Mouse (Mus musculus): ENCODE data around the gene Hist1h1t. TPM values are rescaled to one million over a fixed set of nuclear protein-coding genes. Genes with fewer than 3 reads are reported as not detected.

The Hist1h1t gene
- polyA plus RNA-seq, 1 experiment from 2014 or later = not detected

DNA sequence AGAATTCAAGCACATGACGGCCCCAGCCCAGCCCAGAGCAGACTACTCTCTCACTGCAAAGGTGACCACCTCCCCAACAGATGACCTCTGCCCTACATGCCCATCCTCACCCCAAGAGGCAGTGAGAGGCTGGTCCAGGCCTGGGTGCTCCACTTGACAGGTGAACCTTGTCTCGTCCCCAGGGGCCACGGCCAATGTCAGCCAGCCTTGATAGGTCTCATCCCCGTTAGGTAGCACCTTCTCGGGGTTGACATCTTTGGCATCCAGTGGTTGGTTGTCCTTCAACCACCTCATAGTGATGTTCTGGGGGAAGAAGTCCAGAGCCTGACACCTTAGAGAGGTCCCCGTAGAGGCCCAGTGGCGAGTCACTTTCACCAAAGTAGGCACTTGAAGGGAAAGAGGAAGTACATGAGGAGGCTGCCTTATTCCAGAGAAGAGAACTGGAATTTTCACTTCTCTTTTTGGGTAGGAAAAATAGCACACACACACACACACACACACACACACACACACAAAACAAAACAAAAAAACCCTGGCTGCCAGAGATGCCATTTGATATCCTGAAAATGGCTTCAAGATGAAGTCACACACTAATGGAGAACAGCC is 10.2 kb downstream of the Hist1h1t start:
- no peaks in the 10 kb centered on the region for H3K27me3 ChIP-seq (ENCODE audit: control insufficient read depth, insufficient read depth, low read length)
- WGBS (ENCODE audit: insufficient replicate concordance) = 76% methylated on average over 7 of the region's 7 CpGs
- H3K36me3 ChIP-seq (ENCODE audit: control insufficient read depth, insufficient read depth, low read length) = no peaks in the 10 kb centered on the region
- no peak overlapping the region for H3K9ac ChIP-seq (ENCODE audit: low read depth, low read length)
- no peak overlapping the region for H3K4me3 ChIP-seq (ENCODE audit: low read depth, low read length)
- no peak overlapping the region for H3K4me2 ChIP-seq
- 0 out of 2 replicates have a peak, but pooled peaks cover 8% of the 10 kb centered on the region for H3K4me1 ChIP-seq (ENCODE audit: control insufficient read depth, insufficient read depth, low read length)
- no peaks in the 10 kb centered on the region for H3K9me3 ChIP-seq (replicated peaks; ENCODE audit: control insufficient read depth, low read length)
- ATAC-seq (replicated peaks; ENCODE audit: insufficient number of reproducible peaks, low FRiP score, low TSS enrichment) = no peak
- H3K27ac ChIP-seq (ENCODE audit: low read depth, low read length) = no peak overlapping the region

DNA sequence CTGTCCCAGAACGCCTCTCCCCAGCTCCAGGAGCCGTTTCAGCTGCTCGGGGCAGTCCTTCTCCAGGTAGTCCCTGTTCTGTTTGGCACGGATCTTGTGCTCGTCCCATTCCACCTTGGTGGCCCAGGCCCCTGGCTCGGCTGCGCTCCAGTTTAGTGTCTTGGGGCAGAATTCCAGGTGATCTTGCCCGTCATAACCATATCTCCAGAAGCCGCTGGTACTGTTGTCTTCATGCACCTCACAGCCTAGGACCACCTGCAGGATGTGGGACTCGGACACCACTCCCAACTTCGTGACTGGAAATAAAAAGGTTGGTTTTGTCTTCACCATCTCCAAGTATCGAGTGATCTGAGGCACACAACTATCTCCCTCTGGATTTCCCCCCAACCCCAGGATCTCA is 11.2 kb downstream of the Hist1h1t start:
- H3K4me1 ChIP-seq (ENCODE audit: control insufficient read depth, insufficient read depth, low read length) = 0 out of 2 replicates have a peak, but pooled peaks cover 9% of the 10 kb centered on the region
- no peak overlapping the region for H3K27ac ChIP-seq (ENCODE audit: low read depth, low read length)
- WGBS (ENCODE audit: insufficient replicate concordance) = 89% methylated on average over 12 of the region's 12 CpGs
- no peaks in the 10 kb centered on the region for H3K36me3 ChIP-seq (ENCODE audit: control insufficient read depth, insufficient read depth, low read length)
- H3K4me2 ChIP-seq = no peak overlapping the region
- ATAC-seq (replicated peaks; ENCODE audit: insufficient number of reproducible peaks, low FRiP score, low TSS enrichment) = no peak
- no peaks in the 10 kb centered on the region for H3K27me3 ChIP-seq (ENCODE audit: control insufficient read depth, insufficient read depth, low read length)
- no peak overlapping the region for H3K9ac ChIP-seq (ENCODE audit: low read depth, low read length)
- H3K4me3 ChIP-seq (ENCODE audit: low read depth, low read length) = no peak overlapping the region
- no peaks in the 10 kb centered on the region for H3K9me3 ChIP-seq (replicated peaks; ENCODE audit: control insufficient read depth, low read length)

DNA sequence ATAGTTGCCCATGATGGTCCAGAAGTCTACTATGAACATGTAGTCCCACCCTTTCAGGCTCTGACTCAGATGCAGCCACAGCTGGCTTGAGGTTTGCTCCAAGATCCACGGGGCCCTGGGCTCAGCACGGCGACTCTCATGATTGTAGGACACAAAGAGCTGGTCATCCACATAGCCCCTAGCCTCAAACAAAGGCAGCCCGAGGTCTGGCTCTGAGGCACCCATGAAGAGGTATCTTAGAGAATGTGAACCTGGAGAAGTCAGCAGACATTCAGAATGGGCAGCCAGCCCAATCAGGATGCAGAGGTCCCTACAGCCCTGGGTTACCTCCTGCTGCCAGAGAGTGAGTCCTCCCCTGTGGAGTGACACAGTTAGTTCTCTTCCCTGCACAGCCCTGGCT is 12.4 kb downstream of the Hist1h1t start:
- Histone ChIP-seq H3K9me3 (replicated peaks; ENCODE audit: control insufficient read depth, low read length) (no peaks in the 10 kb centered on the region), H3K4me2 (no peak overlapping the region), H3K9ac (ENCODE audit: low read depth, low read length) (no peak overlapping the region), H3K36me3 (ENCODE audit: control insufficient read depth, insufficient read depth, low read length) (no peaks in the 10 kb centered on the region), H3K27ac (ENCODE audit: low read depth, low read length) (0 out of 2 replicates have a peak overlapping the region, but pooled peaks have one; percentile 57), H3K4me3 (ENCODE audit: low read depth, low read length) (no peak overlapping the region), H3K4me1 (ENCODE audit: control insufficient read depth, insufficient read depth, low read length) (0 out of 2 replicates have a peak, but pooled peaks cover 9% of the 10 kb centered on the region), H3K27me3 (ENCODE audit: control insufficient read depth, insufficient read depth, low read length) (no peaks in the 10 kb centered on the region)
- ATAC-seq (replicated peaks; ENCODE audit: insufficient number of reproducible peaks, low FRiP score, low TSS enrichment) = no peak
- WGBS (ENCODE audit: insufficient replicate concordance) = 78% methylated on average over 4 of the region's 4 CpGs

DNA sequence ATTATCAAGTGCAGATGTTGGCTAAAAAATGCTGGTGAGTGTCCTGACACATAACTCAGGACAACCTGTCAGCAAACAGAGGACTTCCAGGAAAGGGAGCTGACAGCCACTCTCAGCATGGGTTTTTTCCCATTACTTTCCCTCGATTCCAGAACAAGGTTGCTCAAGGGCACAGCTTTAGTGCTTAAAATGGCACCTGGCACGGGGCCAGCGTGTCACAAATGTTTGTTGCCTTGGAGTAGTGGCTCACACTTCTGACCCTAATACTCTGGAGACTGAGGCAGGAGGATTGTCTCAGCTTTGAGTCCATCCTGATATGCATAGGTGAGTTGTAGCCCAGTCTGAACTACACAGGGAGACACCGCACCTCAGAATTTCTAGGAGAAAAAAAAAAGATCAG is 13.0 kb downstream of the Hist1h1t start:
- Histone ChIP-seq H3K4me3 (ENCODE audit: low read depth, low read length) (no peak overlapping the region), H3K4me1 (ENCODE audit: control insufficient read depth, insufficient read depth, low read length) (0 out of 2 replicates have a peak, but pooled peaks cover 9% of the 10 kb centered on the region), H3K4me2 (no peak overlapping the region), H3K27ac (ENCODE audit: low read depth, low read length) (peak overlapping the region; percentile 57; the same call in 1 of the 2 replicates), H3K9ac (ENCODE audit: low read depth, low read length) (no peak overlapping the region), H3K27me3 (ENCODE audit: control insufficient read depth, insufficient read depth, low read length) (no peaks in the 10 kb centered on the region), H3K9me3 (replicated peaks; ENCODE audit: control insufficient read depth, low read length) (no peaks in the 10 kb centered on the region), H3K36me3 (ENCODE audit: control insufficient read depth, insufficient read depth, low read length) (no peaks in the 10 kb centered on the region)
- WGBS (ENCODE audit: insufficient replicate concordance) = 49% methylated on average over 4 of the region's 4 CpGs
- ATAC-seq (replicated peaks; ENCODE audit: insufficient number of reproducible peaks, low FRiP score, low TSS enrichment) = no peak

DNA sequence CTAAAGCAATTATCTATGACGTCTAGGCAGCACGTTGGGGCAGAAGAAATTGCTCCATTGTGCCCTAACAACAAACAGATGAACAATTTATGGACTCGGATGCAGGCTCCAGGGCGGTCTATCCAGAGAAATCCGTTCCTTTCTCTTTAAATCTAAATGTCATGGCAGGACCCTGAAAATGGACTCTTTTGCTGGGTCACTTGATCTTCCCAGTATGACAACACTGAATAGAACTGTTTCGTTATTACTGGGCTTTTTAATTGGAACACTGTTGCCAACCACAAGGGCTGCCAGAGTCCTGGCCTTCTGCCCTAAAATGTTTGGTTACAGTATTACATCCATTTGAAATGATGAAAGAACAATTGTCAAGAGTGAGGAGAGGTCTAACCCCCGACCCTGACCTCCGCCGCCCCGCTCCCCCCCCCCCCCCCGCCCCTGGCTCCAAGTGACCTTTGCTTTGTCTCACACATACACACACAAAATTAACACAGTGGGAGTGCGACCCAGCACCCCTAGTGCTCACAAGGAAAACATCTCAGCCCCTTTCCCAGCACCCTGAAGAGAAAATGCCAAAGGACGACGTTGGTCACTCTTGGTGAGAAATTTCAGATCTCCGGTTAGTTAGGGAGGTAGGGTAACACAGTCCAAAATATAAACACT is 14.2 kb downstream of the Hist1h1t start:
- H3K4me2 ChIP-seq = peak overlapping the region; percentile 71

DNA sequence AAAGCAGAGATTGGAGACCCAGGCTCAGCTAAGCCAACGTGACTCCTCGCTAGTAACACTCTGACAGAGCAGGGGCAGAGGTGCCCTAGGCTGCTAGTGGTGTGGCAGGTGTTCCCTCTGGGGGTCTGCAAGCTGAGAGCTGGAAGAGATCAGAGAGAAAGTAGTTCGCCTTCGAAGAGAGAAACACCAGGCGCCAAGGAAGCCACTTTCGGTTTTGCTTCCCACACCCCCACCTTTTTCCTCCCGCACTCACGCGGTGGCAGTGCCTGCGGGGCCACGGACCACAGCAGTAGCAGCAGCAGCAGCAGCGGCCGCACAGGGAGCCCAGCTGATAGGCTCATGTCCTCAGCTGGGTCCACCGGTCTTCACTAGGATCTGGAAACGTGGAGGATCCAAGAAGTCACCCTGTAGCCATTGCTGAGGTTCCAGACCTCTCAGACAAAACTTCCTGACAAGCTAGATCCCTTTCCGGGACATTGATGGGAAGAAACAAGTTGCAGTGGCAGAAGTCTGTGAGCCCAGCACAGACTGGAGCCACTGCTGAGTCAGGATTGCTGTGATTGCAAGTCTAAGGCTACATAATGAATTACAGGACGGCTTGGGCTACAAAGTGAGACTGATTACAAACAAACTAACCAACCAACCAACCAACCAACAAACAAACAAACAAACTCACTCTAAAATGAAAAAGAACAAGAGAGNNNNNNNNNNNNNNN is 14.9 kb downstream of the Hist1h1t start, which contains the start of gene Hfe:
TSS of gene Hfe (minus strand) at position 481 of the 716 bp plus-strand sequence.
- 0 out of 2 replicates have a peak, but pooled peaks cover 9% of the 10 kb centered on the region for H3K4me1 ChIP-seq (ENCODE audit: control insufficient read depth, insufficient read depth, low read length)
- H3K27ac ChIP-seq (ENCODE audit: low read depth, low read length) = 0 out of 2 replicates have a peak within 1 kb of the TSS, but pooled peaks have one; percentile 41
- peak within 1 kb of the TSS; percentile 71 for H3K4me2 ChIP-seq
- H3K27me3 ChIP-seq (ENCODE audit: control insufficient read depth, insufficient read depth, low read length) = no peaks in the 10 kb centered on the region
- no peaks in the 10 kb centered on the region for H3K9me3 ChIP-seq (replicated peaks; ENCODE audit: control insufficient read depth, low read length)
- 3% methylated on average over 17 of the region's 17 CpGs for WGBS (ENCODE audit: insufficient replicate concordance)
- no peak for ATAC-seq (replicated peaks; ENCODE audit: insufficient number of reproducible peaks, low FRiP score, low TSS enrichment)
- H3K9ac ChIP-seq (ENCODE audit: low read depth, low read length) = peak within 1 kb of the TSS; percentile 71
- H3K36me3 ChIP-seq (ENCODE audit: control insufficient read depth, insufficient read depth, low read length) = no peaks in the 10 kb centered on the region
- peak within 1 kb of the TSS; percentile 42 for H3K4me3 ChIP-seq (ENCODE audit: low read depth, low read length)

More for the DNA sequence above, 14.2 kb downstream of the Hist1h1t start:
- Histone ChIP-seq H3K27me3 (ENCODE audit: control insufficient read depth, insufficient read depth, low read length) (no peaks in the 10 kb centered on the region), H3K27ac (ENCODE audit: low read depth, low read length) (no peak overlapping the region), H3K4me3 (ENCODE audit: low read depth, low read length) (peak overlapping the region; percentile 42), H3K9me3 (replicated peaks; ENCODE audit: control insufficient read depth, low read length) (no peaks in the 10 kb centered on the region), H3K4me1 (ENCODE audit: control insufficient read depth, insufficient read depth, low read length) (0 out of 2 replicates have a peak, but pooled peaks cover 9% of the 10 kb centered on the region), H3K36me3 (ENCODE audit: control insufficient read depth, insufficient read depth, low read length) (no peaks in the 10 kb centered on the region), H3K9ac (ENCODE audit: low read depth, low read length) (peak overlapping the region; percentile 71)
- no peak for ATAC-seq (replicated peaks; ENCODE audit: insufficient number of reproducible peaks, low FRiP score, low TSS enrichment)
- 35% methylated on average over 11 of the region's 15 CpGs for WGBS (ENCODE audit: insufficient replicate concordance)

DNA sequence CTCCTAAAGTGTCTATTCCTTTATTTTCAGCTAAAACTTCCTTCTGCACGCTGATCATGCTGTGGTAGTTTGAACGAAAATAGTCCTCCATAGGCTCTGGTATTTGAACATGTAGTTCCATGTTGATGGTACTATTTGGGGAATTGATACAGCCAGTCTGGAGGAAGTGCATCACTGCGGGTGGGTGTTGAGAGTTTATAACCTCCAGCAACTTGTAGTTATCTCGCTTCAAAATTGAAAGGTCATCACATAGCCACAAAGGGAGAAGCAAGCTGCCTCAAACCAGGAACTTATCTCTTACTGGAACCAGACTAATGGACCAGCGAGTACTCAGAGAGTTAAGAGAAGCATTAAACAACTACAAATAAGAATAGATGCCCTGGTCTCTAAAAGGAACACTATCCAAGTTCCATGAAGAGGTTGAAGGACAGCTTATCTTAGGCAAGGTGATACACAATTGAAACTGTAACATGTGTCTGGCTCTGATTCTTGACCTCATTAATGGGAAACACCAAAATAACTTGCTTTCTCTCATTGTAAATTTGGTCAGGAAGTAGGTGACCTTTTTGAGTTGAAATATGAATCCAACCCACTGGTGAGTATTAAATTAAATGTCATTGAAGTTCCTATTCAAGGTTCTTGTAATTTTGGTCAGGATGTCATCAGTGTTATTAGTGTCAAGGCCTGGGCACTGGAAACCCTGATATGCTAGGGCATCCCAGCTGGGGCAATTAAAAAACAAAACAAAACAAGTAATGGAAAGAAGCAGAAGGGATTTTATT is 20.8 kb downstream of the Hist1h1t start:
- ATAC-seq (replicated peaks; ENCODE audit: insufficient number of reproducible peaks, low FRiP score, low TSS enrichment) = no peak
- WGBS (ENCODE audit: insufficient replicate concordance) = 59% methylated on average over 5 of the region's 5 CpGs
- H3K27ac ChIP-seq (ENCODE audit: low read depth, low read length) = no peak overlapping the region

DNA sequence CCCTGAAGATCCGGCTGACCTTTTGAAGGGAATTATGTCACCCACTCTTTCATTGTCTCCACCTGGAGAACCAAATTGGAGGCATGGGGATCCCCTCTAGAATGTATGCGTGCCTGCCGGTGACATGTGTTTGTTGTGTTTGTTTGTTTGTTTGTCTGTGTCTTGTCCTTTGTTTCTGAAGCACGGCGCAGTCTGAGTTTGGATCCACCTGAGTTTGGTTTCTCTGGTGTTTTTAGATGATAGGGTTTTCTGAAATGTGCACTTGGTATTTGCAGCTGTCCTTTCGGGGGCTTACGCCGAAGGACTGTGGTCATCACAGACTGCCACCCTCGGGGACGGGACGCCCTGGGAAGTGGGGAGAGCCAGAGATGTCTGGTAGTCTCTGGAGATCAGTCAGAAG is 21.6 kb downstream of the Hist1h1t start:
- H3K4me2 ChIP-seq = no peak overlapping the region
- H3K4me1 ChIP-seq (ENCODE audit: control insufficient read depth, insufficient read depth, low read length) = peaks cover 4% of the 10 kb centered on the region; the same call in 1 of the 2 replicates
- 33% methylated on average over 11 of the region's 11 CpGs for WGBS (ENCODE audit: insufficient replicate concordance)
- no peak for ATAC-seq (replicated peaks; ENCODE audit: insufficient number of reproducible peaks, low FRiP score, low TSS enrichment)
- H3K27ac ChIP-seq (ENCODE audit: low read depth, low read length) = no peak overlapping the region
- H3K9me3 ChIP-seq (replicated peaks; ENCODE audit: control insufficient read depth, low read length) = no peaks in the 10 kb centered on the region
- no peak overlapping the region for H3K9ac ChIP-seq (ENCODE audit: low read depth, low read length)
- no peak overlapping the region for H3K4me3 ChIP-seq (ENCODE audit: low read depth, low read length)
- H3K27me3 ChIP-seq (ENCODE audit: control insufficient read depth, insufficient read depth, low read length) = no peaks in the 10 kb centered on the region
- H3K36me3 ChIP-seq (ENCODE audit: control insufficient read depth, insufficient read depth, low read length) = no peaks in the 10 kb centered on the region

More for the DNA sequence above, 20.8 kb downstream of the Hist1h1t start:
- Histone ChIP-seq H3K4me1 (ENCODE audit: control insufficient read depth, insufficient read depth, low read length) (peaks cover 4% of the 10 kb centered on the region; the same call in 1 of the 2 replicates), H3K9me3 (replicated peaks; ENCODE audit: control insufficient read depth, low read length) (no peaks in the 10 kb centered on the region), H3K27me3 (ENCODE audit: control insufficient read depth, insufficient read depth, low read length) (no peaks in the 10 kb centered on the region), H3K4me2 (no peak overlapping the region), H3K4me3 (ENCODE audit: low read depth, low read length) (no peak overlapping the region), H3K9ac (ENCODE audit: low read depth, low read length) (no peak overlapping the region), H3K36me3 (ENCODE audit: control insufficient read depth, insufficient read depth, low read length) (no peaks in the 10 kb centered on the region)
